Mouse (Mus musculus) adrenal gland, postnatal 4 days (tissue): ENCODE results near the gene Suclg2. TPM values are rescaled to one million over a fixed set of nuclear protein-coding genes. Genes with fewer than 3 reads are reported as not detected.
A peak's percentile ranks its signal among the peaks of the same experiment; 100 is the strongest.

Source experiments
- DNase-seq, 2 experiments: peaks; one replicate each; pipeline ENCODE4 v3.0.0; 2021 to 2022; ENCODE audit warnings: low spot score in 2 of 2, mixed read lengths in 2 of 2
- long read RNA-seq, 2 experiments: library from polyadenylated mRNA; stranded (forward); transcript quantifications; one replicate each; pipeline ENCODE4 v2.0.0; 2021
- total RNA-seq, 2 experiments: library from RNA; stranded (reverse); gene quantifications; 2 replicates each; pipeline ENCODE4 v1.2.3; 2021

Gene Suclg2
- 100 to 1,000 TPM; 130 to 135 TPM for total RNA-seq
- long read RNA-seq, experiment 1, transcript Suclg2-204 (11 exons, 3,367 nt): major isoform, 134 of 160 reads
- long read RNA-seq, experiment 1, partial matches to known transcripts: 13 of 160 reads
- long read RNA-seq, experiment 1, other reads (novel, unspliced or antisense): 13 of 160 reads
- long read RNA-seq, experiment 2, transcript Suclg2-204 (11 exons, 3,367 nt): major isoform, 287 of 325 reads
- long read RNA-seq, experiment 2, partial matches to known transcripts: 16 of 325 reads
- long read RNA-seq, experiment 2, other reads (novel, unspliced or antisense): 21 of 325 reads

GRCm38 (mm10) chr6:95718031-95718968 is at the start of gene Suclg2:
Suclg2 (minus strand) TSS chr6:95718800.
- peak; percentile 64 to 74 for DNase-seq

GRCm38 (mm10) chr6:95766566-95766965 is 48.0 kb upstream of the Suclg2 start:
- DNase-seq: no peak

DNA sequence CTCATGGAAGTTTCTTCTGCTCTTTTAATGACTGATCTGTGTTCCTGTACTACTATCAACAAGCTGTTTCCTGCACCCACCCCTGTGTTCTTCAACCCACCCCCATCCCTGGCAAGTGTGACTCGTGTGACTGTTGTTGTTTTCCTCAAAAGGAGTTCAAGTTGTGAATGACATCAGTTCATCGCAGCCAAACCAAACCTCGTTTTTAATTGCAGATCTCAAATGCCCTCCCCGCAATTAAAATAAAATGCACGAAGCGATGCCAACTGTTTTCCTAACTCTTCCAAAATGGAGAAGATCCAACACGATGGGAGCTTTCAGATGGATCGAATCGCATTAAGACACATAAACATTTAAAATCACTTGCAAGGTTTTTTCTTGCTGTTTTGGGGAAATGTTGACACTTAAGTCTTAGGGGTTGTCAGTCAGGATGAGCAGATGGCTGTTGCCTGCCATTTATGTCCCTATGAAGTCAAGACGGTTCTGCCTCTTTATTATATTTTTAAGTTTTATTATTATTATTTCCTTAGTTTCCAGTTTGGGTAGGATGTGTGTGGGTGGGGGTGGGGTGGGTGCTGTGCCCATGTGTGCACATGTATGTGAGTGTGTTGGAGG is 41.1 kb upstream of the Suclg2 start:
- DNase-seq: no peak

DNA sequence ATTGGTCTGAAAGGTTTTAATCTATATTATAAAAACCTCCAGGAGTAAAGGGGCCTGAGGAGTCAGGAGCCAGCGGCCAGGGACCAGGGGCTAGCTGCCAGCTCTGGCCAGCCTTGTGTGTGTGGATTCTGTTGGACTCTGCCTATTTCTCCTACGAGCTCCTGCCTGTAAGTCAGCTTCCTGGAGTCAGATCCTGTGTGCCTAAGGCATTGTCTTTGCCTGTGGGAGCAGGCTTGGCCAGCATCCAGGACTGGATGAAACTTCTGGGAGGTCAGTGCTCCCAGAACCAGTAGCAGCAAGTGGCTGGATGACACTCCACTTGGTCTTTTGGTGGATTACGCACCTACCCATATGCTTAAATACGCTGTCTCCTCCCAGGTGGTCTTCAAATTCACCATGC is 23.8 kb upstream of the Suclg2 start:
- no peak for DNase-seq

- DNase-seq: no peak
Measured at GRCm38 (mm10) chr6:95731570-95732367, 13.2 kb upstream of the Suclg2 start.

DNA sequence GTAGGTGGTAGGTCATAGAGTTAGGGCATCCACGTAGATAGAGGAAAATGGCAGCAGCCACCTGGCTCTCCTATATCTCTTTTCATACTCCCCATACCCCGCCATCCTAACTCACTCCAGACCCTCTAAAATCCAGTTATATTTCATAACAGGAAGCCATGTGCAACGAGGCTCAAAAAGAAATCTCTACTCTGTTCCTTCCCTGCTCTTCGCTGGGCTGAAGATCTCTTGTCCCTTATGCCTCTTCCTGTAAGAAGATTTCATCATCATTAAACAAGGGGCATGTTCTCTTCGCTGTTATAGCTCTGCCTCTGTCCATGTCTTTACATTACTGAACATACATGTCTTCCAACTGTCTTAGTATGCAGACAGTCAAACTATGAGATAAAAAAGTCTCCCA is 10.8 kb upstream of the Suclg2 start:
- DNase-seq: no peak

DNA sequence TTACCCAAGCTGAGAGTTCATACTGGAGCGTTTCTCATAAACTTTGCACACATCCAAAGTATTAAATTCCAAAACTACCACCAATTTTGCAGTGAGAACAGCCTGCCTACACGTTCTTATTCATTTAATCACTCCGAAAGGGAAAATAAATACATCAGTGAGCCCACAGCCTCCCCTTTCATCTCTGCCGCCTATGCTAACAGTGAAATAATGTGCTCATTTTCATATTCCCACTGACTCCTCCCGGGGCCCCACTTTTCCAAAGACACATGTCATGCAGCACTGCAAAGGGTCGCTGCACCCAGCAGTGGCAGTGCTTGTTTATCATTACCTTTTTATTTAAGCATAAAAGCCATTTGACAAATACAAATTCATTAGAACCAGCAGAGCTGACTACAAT is 6.7 kb upstream of the Suclg2 start:
- DNase-seq: no peak

- DNase-seq: no peak
Measured at GRCm38 (mm10) chr6:95723361-95723760, 4.8 kb upstream of the Suclg2 start.

DNA sequence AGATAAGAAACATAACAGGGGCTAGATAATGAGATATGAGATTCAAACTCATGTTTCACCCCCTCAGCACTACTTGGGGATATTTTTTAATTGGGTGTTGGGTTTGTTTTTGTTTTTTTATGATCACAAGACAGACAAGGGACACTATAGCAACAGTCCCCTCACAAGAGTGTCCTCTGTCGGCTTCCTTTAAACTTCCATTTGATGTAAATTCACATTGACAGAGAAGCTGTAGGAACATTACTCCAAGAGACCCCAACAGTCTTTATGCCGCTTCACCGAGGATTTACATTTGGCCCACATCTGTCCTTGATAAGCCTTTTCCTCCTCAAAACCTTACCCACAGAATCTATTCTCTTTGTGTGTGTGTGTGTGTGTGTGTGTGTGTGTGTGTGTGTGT is 1.2 kb upstream of the Suclg2 start:
- no peak for DNase-seq

DNA sequence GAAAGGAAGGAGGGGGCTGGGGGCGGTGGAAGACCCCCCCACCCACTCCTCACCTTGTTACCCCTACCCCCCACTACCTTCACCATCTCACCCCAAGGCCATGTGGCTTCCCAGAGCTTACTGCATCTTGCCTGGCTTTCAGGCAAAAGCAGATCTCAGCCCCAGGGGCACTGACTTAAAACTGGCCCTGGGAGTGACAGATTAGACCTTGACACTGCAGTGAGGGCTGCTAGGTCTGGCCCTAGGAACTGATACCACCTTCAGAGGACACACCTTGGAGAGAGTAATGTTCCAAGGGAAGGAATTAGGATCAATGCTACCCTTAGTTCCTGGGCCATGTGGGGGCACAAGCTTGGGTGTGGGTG is 351 bp upstream of the Suclg2 start:
- no peak for DNase-seq

DNA sequence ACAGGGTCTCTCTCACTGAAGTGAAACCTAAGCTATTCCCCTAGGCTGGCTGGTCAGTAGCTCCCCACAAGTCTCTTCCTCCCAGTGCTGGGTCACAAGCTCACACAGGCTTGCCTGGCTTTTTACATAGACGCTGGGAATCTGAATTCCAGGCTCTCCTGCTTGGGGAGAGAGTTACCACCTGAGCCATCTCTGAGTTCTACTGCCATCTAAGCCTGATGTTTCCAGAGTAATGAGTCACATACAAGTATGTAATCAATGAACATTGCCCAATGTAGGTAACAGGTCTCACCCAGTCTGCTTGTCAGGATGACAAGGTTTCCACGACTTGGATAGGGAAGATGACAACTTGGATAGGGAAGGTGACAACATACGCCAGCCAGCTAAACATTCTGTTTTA is 1.5 kb downstream of the Suclg2 start:
- DNase-seq: no peak

DNA sequence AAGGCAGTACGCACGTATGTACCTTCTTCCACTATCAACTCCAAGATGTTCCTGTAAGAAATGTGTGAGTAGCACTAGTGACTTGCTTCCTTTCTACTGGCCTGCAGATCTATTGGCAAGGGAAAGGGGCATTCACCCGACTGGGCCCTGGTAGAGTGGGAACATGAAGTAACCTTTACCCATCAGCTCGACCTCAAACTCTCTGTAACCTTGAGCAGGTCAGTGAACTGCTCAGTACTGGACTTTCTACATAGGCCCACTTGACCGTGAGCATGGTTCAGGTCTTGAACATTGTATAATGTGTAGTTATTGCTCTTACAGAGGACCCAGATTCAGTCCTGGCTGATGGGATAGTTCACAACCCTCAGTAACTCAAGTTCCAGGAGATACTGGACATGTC is 2.1 kb downstream of the Suclg2 start:
- DNase-seq: no peak

- DNase-seq: no peak
Measured at GRCm38 (mm10) chr6:95713245-95713644, 5.4 kb downstream of the Suclg2 start.

GRCm38 (mm10) chr6:95712081-95712480 is 6.5 kb downstream of the Suclg2 start:
- no peak for DNase-seq

DNA sequence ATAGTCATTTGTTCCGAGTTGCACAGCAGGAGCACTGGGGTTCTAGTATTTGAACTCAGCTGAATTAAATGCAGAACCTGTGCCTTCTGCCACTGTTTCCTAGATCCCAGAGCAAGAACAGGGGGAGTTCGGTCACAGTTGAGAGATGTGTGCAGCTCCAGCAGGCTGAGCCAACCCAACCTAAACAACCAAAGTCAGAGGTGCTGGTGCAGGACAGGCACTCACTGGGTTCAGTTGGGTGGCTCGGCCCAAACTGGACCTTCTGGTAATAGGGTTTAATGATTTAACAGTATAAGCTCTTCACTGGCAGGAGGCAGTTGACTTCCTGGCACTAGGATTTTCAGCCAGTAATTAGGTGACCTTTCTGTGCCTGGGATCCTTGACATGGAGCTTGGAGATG is 6.9 kb downstream of the Suclg2 start:
- DNase-seq: no peak

DNA sequence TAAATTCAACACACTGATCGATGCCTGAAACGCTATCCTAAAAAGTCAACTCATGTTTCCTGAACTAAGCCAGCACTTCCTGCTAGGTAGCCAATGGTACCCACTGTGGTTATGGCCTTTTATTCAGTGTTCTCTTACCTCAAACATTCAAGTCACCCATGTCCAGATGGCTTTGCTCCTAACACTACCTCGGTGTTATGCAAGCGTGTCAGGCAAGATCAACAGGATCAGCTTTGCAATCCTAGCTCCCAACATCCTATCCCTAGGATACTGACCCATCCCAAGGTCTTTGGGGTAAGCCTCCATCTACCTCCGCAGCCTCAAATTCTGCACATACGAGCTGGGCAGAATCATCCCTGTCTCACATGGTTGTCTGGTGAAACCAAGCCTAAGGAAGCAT is 7.7 kb downstream of the Suclg2 start:
- DNase-seq: no peak

- DNase-seq: no peak
Measured at GRCm38 (mm10) chr6:95709531-95709930, 9.1 kb downstream of the Suclg2 start.

DNA sequence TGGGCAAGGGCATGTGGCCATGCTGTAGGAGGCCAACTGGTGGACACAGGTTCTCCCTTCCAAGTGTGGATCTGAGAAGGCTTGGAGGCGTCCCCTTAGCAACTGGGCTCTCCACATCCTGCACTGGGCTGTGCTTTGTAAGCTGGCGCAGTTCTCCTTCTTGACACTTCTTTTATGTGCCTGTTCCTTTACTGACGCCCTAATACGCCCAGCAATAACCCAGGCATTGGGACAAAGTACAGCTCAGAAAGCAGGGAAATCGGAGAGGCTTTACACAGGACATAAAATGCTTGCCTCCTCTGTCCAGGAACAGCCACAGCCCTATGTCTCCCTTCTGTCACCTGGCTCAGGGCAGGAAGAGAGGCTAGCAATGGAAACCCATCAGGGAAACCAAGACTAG is 9.5 kb downstream of the Suclg2 start:
- no peak for DNase-seq

DNA sequence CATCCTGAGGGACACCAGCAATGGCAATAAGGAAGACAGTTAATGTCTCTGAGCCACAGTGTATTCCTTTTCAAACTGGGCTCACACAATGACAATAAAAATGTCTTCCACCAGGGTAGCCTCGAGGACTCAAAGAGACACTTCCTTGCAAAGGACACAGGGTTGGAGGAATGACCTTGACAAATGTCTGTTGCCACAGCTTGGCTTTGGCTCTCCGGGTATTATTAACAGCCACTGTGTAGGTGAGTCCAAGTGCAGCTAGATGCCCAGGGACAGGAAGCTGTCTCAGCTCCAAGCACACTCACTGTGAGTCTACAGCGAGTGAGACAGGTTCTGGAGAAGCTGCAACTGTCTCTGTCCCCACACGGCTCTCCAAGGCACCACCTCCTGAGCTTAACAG is 14.0 kb downstream of the Suclg2 start:
- no peak for DNase-seq

- no peak for DNase-seq
Measured at GRCm38 (mm10) chr6:95702200-95702599, 16.4 kb downstream of the Suclg2 start.

- DNase-seq: no peak
Measured at GRCm38 (mm10) chr6:95701786-95702185, 16.8 kb downstream of the Suclg2 start.
